ENCODE assay signal across 20 mouse cellular contexts in genomic region chr8:20907119-20907518, GRCm38 (mm10). TPM values are rescaled to one million over a fixed set of nuclear protein-coding genes. Genes with fewer than 3 reads are reported as not detected.
DNase-seq lines count a peak whose midpoint lies in the region; ATAC-seq lines count a peak whose summit lies in the region.
"Had no signal": no experiment of that assay in that cellular context is flagged by ENCODE, and none has a peak within 500 bp of the region (broad histone marks: within the 10 kb centered on the region; RNA-seq: fewer than 3 reads in every experiment).

No protein-coding gene starts in this region.

- ATAC-seq in granulocyte monocyte progenitor cell, adult 5-6 weeks (replicated peaks; ENCODE audit: poor library complexity, severe bottlenecking), result peak; percentile 54; the same call in 1 of the 2 replicates
- 0 out of 2 replicates have a peak, but pooled peaks have one; percentile 64 for ATAC-seq in megakaryocyte progenitor cell, adult 5-6 weeks (replicated peaks; ENCODE audit: poor library complexity)
- ATAC-seq in frontal cortex, adult (ENCODE audit: low TSS enrichment), result no peak
- ATAC-seq: forebrain, embryonic 14.5 days; forebrain, embryonic 16.5 days had no signal

- peak; percentile 42 for DNase-seq in 416B (ENCODE audit: low read depth)
- DNase-seq in cerebellum, adult 11 months, result no peak
- DNase-seq: adrenal gland, adult 2 months; adrenal gland, postnatal 10 days; adrenal gland, postnatal 25 days; cerebellum, adult 18-20 months; cerebellum, adult 8-10 months; cerebellum, adult 9-11 months; cerebellum, postnatal 14 days; cerebellum, postnatal 36 days; embryo, embryonic 11 days had no signal

RNA-seq across cellular contexts. Expression of gene Gm15056, which starts 4.7 kb away (rescaled TPM):
- not detected in 2 replicates for total RNA-seq in granulocyte monocyte progenitor cell, adult 5-6 weeks (2014; fragmentation: Nextera tagmentation)
- total RNA-seq in granulocyte monocyte progenitor cell, adult 5-6 weeks (2017), result not detected in 2 replicates
- not detected in 2 replicates for total RNA-seq in megakaryocyte progenitor cell, adult 5-6 weeks (2015)
- not detected in 2 replicates for total RNA-seq in megakaryocyte progenitor cell, adult 5-6 weeks (2017)
- total RNA-seq: adrenal gland, adult 2 months; adrenal gland, postnatal 10 days; adrenal gland, postnatal 25 days; adrenal gland, postnatal 4 days; common myeloid progenitor, adult 5-6 weeks; ES-E14; MEL had no signal

RNA-seq across cellular contexts. Expression of gene Defb33, which starts 14.7 kb away (rescaled TPM):
- not detected in 2 replicates for total RNA-seq in granulocyte monocyte progenitor cell, adult 5-6 weeks (2014; fragmentation: Nextera tagmentation)
- total RNA-seq in granulocyte monocyte progenitor cell, adult 5-6 weeks (2017), result not detected in 2 replicates
- not detected in 2 replicates for total RNA-seq in megakaryocyte progenitor cell, adult 5-6 weeks (2015)
- not detected in 2 replicates for total RNA-seq in megakaryocyte progenitor cell, adult 5-6 weeks (2017)
- total RNA-seq: adrenal gland, adult 2 months; adrenal gland, postnatal 10 days; adrenal gland, postnatal 25 days; adrenal gland, postnatal 4 days; common myeloid progenitor, adult 5-6 weeks; ES-E14; MEL had no signal

RNA-seq across cellular contexts. Expression of gene Gm6040, which starts 14.8 kb away (rescaled TPM):
- total RNA-seq in granulocyte monocyte progenitor cell, adult 5-6 weeks (2014; fragmentation: Nextera tagmentation), result not detected in 2 replicates
- not detected in 2 replicates for total RNA-seq in granulocyte monocyte progenitor cell, adult 5-6 weeks (2017)
- total RNA-seq in megakaryocyte progenitor cell, adult 5-6 weeks (2015), result not detected in 2 replicates
- not detected in 2 replicates for total RNA-seq in megakaryocyte progenitor cell, adult 5-6 weeks (2017)
- total RNA-seq: adrenal gland, adult 2 months; adrenal gland, postnatal 10 days; adrenal gland, postnatal 25 days; adrenal gland, postnatal 4 days; common myeloid progenitor, adult 5-6 weeks; ES-E14; MEL had no signal

RNA-seq across cellular contexts. Expression of gene AY761185, which starts 37.4 kb away (rescaled TPM):
- total RNA-seq in granulocyte monocyte progenitor cell, adult 5-6 weeks (2014; fragmentation: Nextera tagmentation), result not detected in 2 replicates
- not detected in 2 replicates for total RNA-seq in granulocyte monocyte progenitor cell, adult 5-6 weeks (2017)
- not detected in 2 replicates for total RNA-seq in megakaryocyte progenitor cell, adult 5-6 weeks (2015)
- total RNA-seq in megakaryocyte progenitor cell, adult 5-6 weeks (2017), result not detected in 2 replicates
- total RNA-seq: adrenal gland, adult 2 months; adrenal gland, postnatal 10 days; adrenal gland, postnatal 25 days; adrenal gland, postnatal 4 days; common myeloid progenitor, adult 5-6 weeks; ES-E14; MEL had no signal
